Mouse (Mus musculus): ENCODE measurements around the gene Gm47189. TPM values are rescaled to one million over a fixed set of nuclear protein-coding genes. Genes with fewer than 3 reads are reported as not detected.
"Not testable (repeated sequence)": the region's sequence is repeated elsewhere in the genome, so short reads cannot be mapped to it uniquely, and the experiment has no call there.

The Gm47189 gene
- total RNA-seq (2021): not detected
- long read RNA-seq, experiment 1: 0 reads
- long read RNA-seq, experiment 2: 0 reads

DNA sequence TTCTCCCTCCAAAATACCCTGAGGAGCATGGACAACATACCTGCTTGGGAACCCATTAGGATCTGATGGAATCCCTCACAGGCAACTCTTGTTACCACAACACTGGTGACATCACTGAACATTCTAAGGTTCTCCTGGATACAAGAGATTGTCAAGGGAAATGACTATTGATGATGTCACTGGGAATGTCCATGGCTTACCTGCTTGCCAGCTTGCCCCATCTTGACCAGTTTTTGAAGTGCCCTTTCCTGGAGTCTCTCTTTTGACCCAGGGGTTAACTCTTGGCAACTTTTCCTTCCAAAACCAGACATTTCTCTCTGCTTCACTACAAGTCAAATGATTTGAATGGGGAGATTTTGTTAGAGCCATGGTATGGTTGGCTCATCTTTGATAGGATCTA is at the start of gene Gm47189:
Gene Gm47189 (minus strand): TSS at position 101 of the 400 bp plus-strand sequence.
- H3K4me3 ChIP-seq; intact Hi-C loops (cut with DNase I); DNase-seq (ENCODE audit: extremely low spot score in 1 of 2, low spot score in 2 of 2); H3K27ac ChIP-seq: not testable (repeated sequence)

GRCm38 (mm10) chr14:41755931-41756330 is 16.3 kb downstream of the Gm47189 start:
- H3K27ac ChIP-seq; intact Hi-C loops (cut with DNase I); H3K4me3 ChIP-seq: not testable (repeated sequence)
- DNase-seq (ENCODE audit: extremely low spot score in 1 of 2, low spot score in 2 of 2): peak; percentile 7 to 10

GRCm38 (mm10) chr14:41750514-41750913 is 21.7 kb downstream of the Gm47189 start, which contains the start of gene Gm7929:
Gm7929 (minus strand) TSS chr14:41750614.
- H3K27ac ChIP-seq; intact Hi-C loops (cut with DNase I); DNase-seq (ENCODE audit: extremely low spot score in 1 of 2, low spot score in 2 of 2); H3K4me3 ChIP-seq: not testable (repeated sequence)

DNA sequence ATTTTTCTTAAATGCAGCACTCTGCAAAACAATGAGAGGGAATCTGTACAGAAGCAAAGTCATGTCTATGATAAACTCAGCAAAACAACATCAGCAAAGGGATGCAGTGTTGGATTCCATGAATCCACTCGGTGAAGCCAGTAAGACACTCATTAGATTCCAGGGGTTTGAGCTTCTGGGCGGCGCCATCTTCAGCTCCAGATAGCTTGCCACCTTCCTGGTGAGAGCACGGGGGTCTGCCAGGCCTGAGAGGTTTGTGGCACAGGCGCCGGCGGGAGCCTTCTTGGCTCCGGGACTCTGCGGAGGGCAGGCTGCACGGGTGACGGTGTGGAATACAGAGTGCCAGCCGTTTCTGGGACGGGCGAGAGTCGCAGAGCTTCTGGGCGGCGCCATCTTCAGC is 48.8 kb downstream of the Gm47189 start:
- H3K4me3 ChIP-seq; H3K27ac ChIP-seq; DNase-seq (ENCODE audit: extremely low spot score in 1 of 2, low spot score in 2 of 2); intact Hi-C loops (cut with DNase I): not testable (repeated sequence)

GRCm38 (mm10) chr14:41717180-41717579 is 55.1 kb downstream of the Gm47189 start:
- not testable (repeated sequence) for H3K27ac ChIP-seq; DNase-seq (ENCODE audit: extremely low spot score in 1 of 2, low spot score in 2 of 2)

More at GRCm38 (mm10) chr14:41717180-41717579, 55.1 kb downstream of the Gm47189 start:
- intact Hi-C loops (cut with DNase I); H3K4me3 ChIP-seq: not testable (repeated sequence)

Other genes with a start within 250 kb of the Gm47189 start
- not detected for gene Gm7970, start 216.9 kb downstream of the Gm47189 start, total RNA-seq (2021)
- gene 1700049E17Rik2, start 199.2 kb downstream of the Gm47189 start, total RNA-seq (2021): under 1 TPM; 0.41 to 0.84 TPM
- gene Gm3072, start 147.8 kb downstream of the Gm47189 start, total RNA-seq (2021): not detected
- gene Gm3676, start 126.0 kb downstream of the Gm47189 start, total RNA-seq (2021): not detected
- gene Gm8068, start 70.6 kb downstream of the Gm47189 start, total RNA-seq (2021): not detected
- gene Gm7929, start 21.8 kb downstream of the Gm47189 start, total RNA-seq (2021): not detected
- not detected for gene Gm7980, start 134.8 kb upstream of the Gm47189 start, total RNA-seq (2021)
- not detected for gene 1700049E17Rik1, start 152.5 kb upstream of the Gm47189 start, total RNA-seq (2021)
- not detected for gene 1700024B05Rik, start 171.6 kb upstream of the Gm47189 start, total RNA-seq (2021)
- gene Gm6401, start 195.5 kb upstream of the Gm47189 start, total RNA-seq (2021): not detected
- gene Gm3543, start 210.9 kb upstream of the Gm47189 start, total RNA-seq (2021): 1 to 10 TPM; 1.8 to 1.9 TPM

Data from left cerebral cortex, adult 2 months (tissue).